Mouse (Mus musculus) splenic B cell, adult 2 months (primary cell): ENCODE results near the gene Zic1.

Experiments used
- DNase-seq: peaks from one replicate; pipeline ENCODE4 v3.0.0-alpha.2; 2011; ENCODE audit warnings: low read depth, low spot score
- H3K27me3 ChIP-seq: 2 replicates; pipeline ENCODE4 v1.6.1; 2012; ENCODE audit warnings: mild to moderate bottlenecking, low read length, moderate library complexity, mixed read lengths; ENCODE audit not compliant: control insufficient read depth, poor library complexity, insufficient read depth, severe bottlenecking
- H3K36me3 ChIP-seq: 2 replicates; pipeline ENCODE4 v1.6.1; 2012; ENCODE audit warnings: mild to moderate bottlenecking, low read length, moderate library complexity, mixed read lengths; ENCODE audit not compliant: control insufficient read depth, poor library complexity, insufficient read depth, severe bottlenecking

Gene Zic1

GRCm38 (mm10) chr9:91365664-91366063 is at the start of gene Zic1:
Gene Zic1 (minus strand): TSS chr9:91365810.
- H3K36me3 ChIP-seq: no peaks in the 10 kb centered on the region
- H3K27me3 ChIP-seq: no peaks in the 10 kb centered on the region
- DNase-seq: no peak

GRCm38 (mm10) chr9:91414007-91414661 is 48.5 kb upstream of the Zic1 start:
- no peak for DNase-seq
- no peaks in the 10 kb centered on the region for H3K27me3 ChIP-seq
- H3K36me3 ChIP-seq: no peaks in the 10 kb centered on the region

- Histone ChIP-seq H3K36me3 (no peaks in the 10 kb centered on the region), H3K27me3 (peaks cover 2% of the 10 kb centered on the region)
- DNase-seq: no peak
These were observed 44.2 kb upstream of the Zic1 start for GRCm38 (mm10) chr9:91409771-91410170.

- no peaks in the 10 kb centered on the region for H3K36me3 ChIP-seq
- H3K27me3 ChIP-seq: peaks cover 2% of the 10 kb centered on the region
- no peak for DNase-seq
These were observed 40.7 kb upstream of the Zic1 start for GRCm38 (mm10) chr9:91406258-91406763.

- Histone ChIP-seq H3K27me3 (peaks cover 2% of the 10 kb centered on the region), H3K36me3 (no peaks in the 10 kb centered on the region)
- DNase-seq: no peak
These were observed 40.2 kb upstream of the Zic1 start for GRCm38 (mm10) chr9:91405753-91406178.

- no peaks in the 10 kb centered on the region for H3K36me3 ChIP-seq
- no peak for DNase-seq
- H3K27me3 ChIP-seq: peaks cover 2% of the 10 kb centered on the region
These were observed 39.5 kb upstream of the Zic1 start for GRCm38 (mm10) chr9:91404905-91405752.

- no peak for DNase-seq
These were observed 38.6 kb upstream of the Zic1 start for GRCm38 (mm10) chr9:91404229-91404628.

GRCm38 (mm10) chr9:91401471-91401870 is 35.9 kb upstream of the Zic1 start:
- no peaks in the 10 kb centered on the region for H3K36me3 ChIP-seq
- no peak for DNase-seq
- peaks cover 2% of the 10 kb centered on the region for H3K27me3 ChIP-seq

More at GRCm38 (mm10) chr9:91404229-91404628, 38.6 kb upstream of the Zic1 start:
- H3K27me3 ChIP-seq: peaks cover 2% of the 10 kb centered on the region
- no peaks in the 10 kb centered on the region for H3K36me3 ChIP-seq

GRCm38 (mm10) chr9:91400482-91401093 is 35.0 kb upstream of the Zic1 start:
- no peaks in the 10 kb centered on the region for H3K36me3 ChIP-seq
- DNase-seq: no peak
- H3K27me3 ChIP-seq: peaks cover 1% of the 10 kb centered on the region

- DNase-seq: no peak
- Histone ChIP-seq H3K27me3 (no peaks in the 10 kb centered on the region; the same call in 1 of the 2 replicates), H3K36me3 (no peaks in the 10 kb centered on the region)
These were observed 34.4 kb upstream of the Zic1 start for GRCm38 (mm10) chr9:91399976-91400375.

- H3K36me3 ChIP-seq: no peaks in the 10 kb centered on the region
- H3K27me3 ChIP-seq: no peaks in the 10 kb centered on the region
- DNase-seq: no peak
These were observed 29.6 kb upstream of the Zic1 start for GRCm38 (mm10) chr9:91395066-91395772.

- H3K27me3 ChIP-seq: no peaks in the 10 kb centered on the region
- no peak for DNase-seq
- H3K36me3 ChIP-seq: no peaks in the 10 kb centered on the region
These were observed 28.6 kb upstream of the Zic1 start for GRCm38 (mm10) chr9:91394211-91394646.

- H3K36me3 ChIP-seq: no peaks in the 10 kb centered on the region
- no peaks in the 10 kb centered on the region for H3K27me3 ChIP-seq
- no peak for DNase-seq
These were observed 27.9 kb upstream of the Zic1 start for GRCm38 (mm10) chr9:91393376-91394068.

- no peak for DNase-seq
These were observed 22.6 kb upstream of the Zic1 start for GRCm38 (mm10) chr9:91388173-91388572.

More at GRCm38 (mm10) chr9:91388173-91388572, 22.6 kb upstream of the Zic1 start:
- no peaks in the 10 kb centered on the region for H3K36me3 ChIP-seq
- no peaks in the 10 kb centered on the region for H3K27me3 ChIP-seq
